Mouse (Mus musculus) ovary, adult 18-20 months (tissue): Measurements from ENCODE around the gene Ube4a.

ENCODE experiments used
- DNase-seq: peaks from one replicate; pipeline ENCODE4 v3.0.0; 2022; ENCODE audit warnings: low spot score, mixed read lengths

The Ube4a gene

DNA sequence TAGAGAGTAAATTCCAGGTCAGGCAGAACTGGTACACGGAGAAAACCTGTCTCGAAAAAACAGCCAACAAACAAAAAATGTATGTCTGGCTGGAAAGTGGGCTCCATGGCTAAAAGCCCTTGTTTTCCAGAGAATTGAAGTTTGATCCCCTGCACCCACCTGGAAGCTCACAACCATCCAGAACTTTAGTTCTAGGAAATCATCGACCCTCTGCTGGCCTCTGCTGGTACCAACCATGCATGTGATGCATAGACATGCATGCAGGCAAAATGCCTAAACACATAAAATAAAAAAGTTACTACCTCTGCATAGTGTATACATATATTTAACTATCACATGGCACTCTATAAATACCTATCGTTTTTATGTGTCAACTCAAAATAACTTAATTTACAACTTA, 65.0 kb downstream of the Ube4a start:
- no peak for DNase-seq

DNA sequence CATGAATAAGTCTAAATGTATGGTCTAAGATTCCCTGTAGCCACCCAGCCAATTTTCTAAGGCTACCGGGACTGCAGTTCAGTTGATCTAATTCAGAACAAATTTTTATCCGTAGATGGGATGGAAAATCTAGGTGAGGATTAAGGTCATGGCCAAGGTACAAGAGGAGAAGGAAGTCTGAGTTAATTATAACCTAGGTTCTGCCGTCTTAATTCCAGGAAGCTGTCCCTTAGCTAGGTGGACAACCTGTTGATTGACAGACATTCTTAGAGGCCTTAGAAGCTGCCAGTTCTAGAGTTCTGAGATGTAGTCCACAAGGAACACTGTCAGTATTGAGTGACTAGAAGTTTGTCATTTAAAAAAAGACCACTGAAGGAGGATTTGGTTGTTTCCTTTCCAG, 65.7 kb downstream of the Ube4a start:
- DNase-seq: no peak

DNA sequence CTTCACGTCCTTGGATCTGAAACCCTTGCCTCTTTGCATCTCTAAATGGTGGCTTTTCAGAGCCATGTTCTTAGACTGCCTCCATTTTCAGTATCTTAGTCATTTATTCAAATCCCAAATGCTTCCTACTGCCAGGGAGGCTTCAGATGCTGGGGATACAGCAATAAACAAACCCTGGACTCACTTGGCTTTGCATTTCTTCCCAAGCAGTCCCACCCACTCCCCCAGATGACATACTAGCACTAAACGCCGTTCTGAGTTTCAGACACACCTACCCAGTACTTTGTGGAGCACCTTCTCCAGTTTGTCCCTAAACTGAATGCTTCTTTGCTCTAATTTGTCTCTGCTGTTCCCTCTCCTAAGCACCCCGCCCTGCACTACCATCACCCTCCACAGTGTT, 68.4 kb downstream of the Ube4a start:
- DNase-seq: no peak

DNA sequence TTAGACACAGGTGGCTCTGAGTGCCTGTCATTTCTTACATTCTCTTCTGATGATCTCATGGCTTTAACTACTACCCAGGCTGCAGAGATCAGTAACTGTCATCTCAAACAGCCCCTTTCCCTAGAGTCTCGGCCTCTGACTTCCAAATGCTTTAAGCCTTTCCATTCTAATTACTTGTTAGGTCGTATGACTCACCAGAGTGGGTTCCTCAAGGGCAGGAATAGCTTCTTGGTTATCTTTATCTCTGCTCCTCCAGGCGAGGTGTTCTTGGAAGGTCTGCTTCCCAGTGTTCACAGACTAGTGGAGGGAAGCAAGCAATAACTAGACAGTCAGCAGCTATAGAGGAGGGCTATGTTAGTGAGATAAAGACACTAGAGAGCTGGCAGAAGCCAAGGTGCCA, 72.7 kb downstream of the Ube4a start:
- DNase-seq: no peak

DNA sequence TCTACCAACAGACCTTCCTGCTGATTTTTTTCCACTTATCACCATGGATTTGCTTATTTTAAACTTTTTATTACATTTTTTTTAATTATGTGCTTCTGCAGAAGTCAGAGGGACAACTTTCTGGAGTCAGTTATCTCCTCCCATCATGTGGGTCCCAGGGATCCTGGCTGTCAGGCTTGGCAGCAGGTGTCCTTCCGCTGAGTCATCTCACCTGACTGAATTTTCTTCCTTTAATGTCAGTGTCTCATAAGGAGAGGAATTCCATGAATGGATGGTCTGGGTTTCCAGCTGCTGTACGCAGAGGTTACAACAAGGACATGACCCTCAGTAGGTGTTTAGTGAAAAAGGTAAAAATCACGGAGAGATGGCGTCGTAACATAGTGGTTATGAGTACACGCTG, 74.2 kb downstream of the Ube4a start:
- DNase-seq: no peak

DNA sequence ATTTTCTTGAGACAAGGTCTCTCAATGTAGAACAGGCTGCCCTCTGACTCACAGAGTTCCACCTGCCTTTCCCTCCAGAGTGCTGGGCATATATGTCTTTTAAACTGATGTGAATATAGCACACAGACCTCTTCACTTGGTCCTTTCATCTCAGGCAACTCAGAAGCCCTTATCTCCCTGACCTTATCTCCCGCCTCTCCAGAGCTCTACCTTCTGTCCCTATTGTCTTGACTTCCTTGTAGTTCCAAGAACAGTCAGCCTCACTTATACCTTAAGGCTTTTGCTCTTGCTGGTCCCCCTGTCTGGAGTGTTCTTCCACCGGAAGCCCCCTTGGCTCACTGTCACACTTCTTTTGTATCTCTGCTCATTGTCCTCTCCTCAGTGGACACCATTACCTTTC, 75.3 kb downstream of the Ube4a start:
- DNase-seq: no peak

DNA sequence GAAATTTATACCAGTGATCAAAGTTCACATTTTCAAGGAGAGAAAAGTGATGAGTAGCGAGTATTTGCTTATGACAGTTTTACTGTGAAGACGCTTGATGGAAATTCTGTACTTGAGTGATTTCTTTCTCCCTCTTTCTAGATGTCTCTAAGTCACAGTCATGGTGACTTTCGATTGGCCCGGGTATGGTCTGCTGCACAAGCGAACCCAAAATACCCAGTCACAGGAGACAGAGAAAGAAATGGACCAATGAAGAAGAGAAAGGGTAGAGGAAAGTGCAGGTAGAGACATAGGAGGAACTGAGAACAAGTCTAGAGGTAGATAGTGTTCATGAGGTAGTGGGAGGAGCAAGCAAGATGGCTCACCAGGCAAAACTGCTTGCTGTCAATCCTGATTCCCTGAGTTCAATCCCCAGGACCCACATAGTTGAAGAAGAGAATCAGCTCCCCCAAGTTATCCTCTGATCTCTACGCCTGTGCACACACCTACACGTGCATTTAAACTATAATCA, 77.2 kb downstream of the Ube4a start:
- no peak for DNase-seq

DNA sequence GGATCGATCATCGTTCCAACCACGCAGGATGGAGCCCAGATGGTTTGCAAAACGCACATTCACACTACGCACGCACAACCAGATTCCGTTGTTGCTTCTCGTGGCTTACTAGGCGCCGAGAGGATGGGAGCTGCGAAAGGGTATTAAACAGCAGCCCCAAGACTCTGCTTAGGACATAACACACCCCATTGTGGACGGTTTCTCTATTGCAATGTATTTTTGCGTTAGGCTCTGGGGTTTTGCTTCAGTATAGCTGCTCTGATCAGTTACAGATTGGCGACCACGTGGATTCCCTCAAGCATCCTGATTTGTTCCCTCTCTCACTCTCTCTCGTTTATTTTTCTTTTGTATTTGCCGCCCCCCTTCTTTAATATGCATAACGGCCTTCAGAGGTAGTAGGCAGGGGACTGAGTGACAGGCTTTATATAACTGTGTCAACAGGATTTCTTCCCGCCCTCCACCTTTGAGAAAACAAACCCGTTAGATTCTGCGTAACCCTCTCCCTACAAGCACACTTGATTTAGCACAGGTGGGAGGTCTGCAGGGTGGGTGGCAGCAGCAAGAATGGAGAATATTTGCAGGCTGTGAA, 82.3 kb downstream of the Ube4a start:
- no peak for DNase-seq

DNA sequence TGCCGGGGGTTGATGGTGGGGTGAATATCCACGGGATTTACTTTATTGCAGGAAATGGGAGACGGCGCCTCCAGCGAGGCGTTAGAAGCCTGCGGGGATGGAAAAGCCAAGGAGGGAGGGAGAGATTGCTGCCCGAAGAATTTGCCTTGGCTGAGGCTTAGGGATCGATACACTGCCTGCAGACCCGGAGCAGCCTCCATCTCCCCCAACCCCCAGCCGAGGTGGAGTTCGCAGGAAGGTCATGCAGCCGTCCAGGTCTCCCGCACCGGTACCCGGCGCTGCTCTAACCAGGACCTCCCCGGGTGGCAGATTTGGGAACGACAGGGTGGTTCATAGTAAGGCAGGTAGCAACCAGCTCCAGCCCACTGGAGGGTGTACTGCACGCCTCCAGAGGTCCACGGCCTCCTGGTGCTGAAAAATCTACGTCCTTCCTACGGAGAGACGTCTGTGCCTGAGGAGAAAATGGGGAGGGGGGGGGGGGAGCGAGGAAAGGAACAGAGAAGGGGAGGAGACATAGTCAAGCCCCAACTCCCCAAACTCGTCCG, 82.9 kb downstream of the Ube4a start:
- DNase-seq: peak; percentile 20

DNA sequence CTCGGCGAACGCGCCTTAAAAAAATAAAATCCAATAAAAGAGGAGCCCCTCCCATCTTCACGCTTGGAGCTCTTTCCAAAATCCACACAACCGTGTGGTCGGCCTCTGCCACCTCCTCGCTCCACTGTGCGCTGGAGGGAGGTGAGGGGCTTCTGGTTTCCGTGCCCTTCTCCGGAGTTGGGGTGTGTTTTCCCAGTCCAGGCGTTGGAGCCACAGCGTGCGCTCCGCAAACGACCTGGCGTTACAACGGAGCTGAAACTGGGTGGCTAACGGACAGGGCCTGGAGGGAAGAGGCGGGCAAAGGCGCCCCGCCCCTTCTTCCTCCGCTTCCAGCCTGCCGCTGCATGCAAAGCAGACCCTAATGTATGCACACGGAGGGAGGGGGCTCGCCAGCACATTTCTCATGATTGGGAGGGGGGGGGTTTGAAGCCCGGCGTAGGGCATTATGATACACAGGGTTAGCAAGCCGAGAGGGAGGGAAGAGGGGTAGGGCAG, 83.4 kb downstream of the Ube4a start:
- DNase-seq: peak; percentile 70

DNA sequence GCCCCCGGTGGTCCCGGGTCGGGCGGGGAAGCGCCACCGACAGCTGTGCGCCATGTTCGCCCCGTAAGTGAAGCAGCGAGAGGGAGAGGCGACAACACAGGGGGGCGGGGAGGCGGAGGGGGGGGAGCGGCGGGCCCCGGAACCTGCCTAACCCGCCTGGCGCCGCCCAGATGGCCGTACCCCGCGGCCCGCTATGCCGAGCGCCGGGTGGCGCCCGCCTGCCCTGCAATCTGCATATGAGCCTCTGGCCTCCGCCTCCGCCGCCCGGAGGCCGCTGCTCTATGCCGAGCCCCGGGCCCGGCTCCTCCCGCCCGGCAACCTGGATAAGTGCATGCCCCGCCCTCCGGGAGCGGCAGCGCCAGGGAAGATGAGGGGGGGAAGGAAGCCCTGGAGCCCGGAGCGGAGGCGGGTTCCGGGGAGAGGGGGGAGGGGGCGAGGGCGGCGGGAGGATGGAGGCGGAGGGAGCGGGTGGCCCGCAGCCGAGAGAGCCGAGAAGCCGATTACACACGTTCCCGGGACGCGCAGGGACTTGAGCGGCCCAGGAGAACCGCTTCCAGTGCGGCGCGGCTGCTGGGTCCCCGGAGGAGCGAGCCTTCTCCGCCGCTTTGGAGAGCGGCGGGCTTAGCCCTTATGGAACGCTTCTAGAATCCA, 84.1 kb downstream of the Ube4a start, which contains the start of gene Kmt2a:
Gene Kmt2a, minus strand, starts transcription at position 76 of the 651 bp plus-strand sequence.
- DNase-seq: peak; percentile 96

DNA sequence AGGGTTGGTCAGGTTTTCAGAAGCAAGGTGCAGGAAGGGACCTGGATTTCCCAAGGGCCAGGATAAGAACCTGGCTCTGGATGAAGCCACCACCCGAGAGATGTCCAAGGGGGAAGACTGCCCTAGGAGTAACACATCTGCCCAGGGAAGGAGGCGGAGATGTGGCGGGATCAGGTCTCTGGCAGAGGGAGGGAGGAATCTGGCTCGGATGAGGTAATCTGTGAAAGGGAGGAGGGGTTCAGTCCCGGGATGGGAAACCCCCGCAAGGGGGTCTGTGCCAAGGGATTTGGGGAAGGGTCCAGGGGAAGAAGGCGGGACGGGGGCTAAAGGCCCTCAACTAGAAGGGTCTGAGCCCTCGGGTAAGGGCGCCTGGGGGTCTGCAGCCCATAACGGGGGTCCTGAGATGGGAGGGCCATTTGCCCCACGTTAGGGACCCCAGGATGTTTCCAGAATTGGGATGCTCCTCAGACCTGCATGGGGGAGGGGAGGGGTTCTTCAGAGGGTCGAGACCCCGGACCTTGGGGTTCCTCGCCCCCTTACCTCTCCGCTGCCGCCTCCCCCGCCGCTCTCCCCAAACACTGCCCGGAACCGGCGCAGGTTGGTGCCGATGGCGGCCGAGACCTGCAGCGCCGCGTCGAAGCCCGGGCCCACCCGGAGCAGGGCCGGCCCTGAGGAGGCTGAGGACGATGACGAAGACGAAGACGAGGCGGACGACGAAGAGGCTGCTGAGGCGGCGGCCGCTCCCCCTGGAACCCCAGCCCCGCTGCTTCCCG, 84.9 kb downstream of the Ube4a start:
- DNase-seq: peak; percentile 13

DNA sequence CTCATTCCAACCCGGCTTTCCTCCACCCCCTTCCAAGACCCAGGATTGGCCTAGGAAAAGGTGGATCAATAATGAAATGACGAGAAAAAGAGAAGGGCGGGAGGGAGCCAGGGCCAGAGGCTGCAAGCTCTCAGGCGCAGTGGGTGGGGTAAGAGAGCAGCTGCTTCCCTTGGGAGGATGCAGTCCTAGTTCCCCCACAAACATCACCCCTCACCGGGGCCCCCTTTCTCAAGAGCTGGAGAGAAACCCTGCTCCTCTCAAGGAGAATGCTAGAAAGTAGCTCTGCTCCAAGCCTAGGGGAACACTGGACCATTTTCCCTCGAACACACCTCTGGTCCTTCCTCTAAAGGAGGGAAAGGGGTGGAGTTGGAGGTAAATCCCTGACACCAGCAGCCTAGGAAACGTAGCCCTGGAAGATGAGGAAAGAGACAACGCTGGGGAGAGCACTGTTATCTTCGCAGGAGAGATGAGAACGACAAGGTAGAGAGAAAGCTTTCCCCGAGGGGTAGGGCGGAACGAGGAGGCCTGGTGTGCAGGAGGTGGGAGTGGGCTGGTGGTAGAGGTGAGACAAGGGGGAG, 85.6 kb downstream of the Ube4a start:
- no peak for DNase-seq

DNA sequence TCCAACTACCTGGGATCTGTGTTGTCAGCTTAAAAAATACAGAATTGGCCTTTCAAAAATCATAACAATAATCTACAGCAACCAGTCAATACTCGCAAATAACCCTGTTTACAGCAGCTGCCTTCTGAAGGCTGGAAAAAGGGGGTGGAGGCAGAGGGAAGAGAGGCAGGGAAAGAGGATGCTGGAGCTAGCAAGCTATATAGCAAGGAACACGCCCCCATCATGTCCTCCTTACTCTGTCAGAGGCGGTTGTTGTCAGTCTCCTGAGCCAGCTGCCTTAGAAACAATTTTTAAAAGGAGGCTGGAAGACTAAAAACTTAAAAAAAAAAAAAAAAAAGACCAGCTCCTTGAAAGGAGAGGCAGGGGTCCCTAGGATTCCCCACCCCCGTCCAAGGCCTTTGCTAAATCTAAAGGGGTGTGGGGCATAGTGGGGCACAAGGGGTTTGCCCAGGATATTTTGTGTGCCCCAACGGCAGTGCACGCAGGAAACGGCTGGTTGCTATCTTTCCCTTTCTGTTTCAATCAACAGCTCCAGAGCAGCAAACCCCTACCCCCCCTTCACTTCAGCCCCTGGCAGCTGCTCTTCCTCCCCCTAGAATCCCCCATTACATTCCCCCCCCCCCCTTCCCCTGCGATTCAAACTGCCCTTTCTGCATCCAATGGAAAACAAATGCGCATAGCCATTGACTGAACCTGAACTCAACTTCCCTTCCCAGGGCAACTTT, 86.5 kb downstream of the Ube4a start:
- no peak for DNase-seq

DNA sequence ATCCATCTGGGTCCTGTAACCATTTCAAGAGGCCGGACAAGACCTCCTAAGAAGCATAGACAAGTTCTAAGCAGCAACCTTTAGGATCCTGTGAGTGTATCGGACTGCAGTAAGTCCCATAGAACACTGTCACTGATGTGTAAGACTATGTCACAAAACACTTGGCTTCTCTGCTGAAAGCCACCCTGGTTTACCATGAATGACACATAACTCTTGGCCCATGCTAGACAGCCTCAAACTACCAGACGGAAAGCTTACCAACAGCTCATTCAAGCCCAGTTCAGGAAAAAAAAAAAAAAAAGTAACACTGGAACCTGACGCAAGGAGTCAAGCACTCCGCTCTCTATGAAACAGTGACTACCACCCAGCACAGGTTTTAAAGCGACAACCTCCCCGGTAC, 87.7 kb downstream of the Ube4a start:
- no peak for DNase-seq

DNA sequence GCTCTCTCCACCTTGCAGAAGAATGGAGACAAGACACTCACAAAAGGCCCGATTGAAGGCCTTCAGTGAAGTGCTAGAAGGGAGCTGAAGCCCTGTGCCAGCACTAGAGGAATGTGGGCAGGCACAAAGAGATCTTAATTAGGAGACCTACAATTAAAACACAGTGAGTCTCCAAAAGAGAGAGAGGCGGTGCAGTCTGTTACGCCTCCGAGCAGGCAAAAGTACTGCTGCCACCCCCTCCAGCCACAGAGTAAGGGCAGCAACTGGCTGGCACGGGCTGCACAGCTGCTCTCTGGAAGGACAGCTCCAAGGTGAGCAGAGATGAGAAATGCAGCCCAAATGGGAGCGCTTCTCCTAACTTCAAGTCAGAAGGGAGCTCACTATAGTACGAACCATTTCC, 89.9 kb downstream of the Ube4a start:
- peak; percentile 21 for DNase-seq

DNA sequence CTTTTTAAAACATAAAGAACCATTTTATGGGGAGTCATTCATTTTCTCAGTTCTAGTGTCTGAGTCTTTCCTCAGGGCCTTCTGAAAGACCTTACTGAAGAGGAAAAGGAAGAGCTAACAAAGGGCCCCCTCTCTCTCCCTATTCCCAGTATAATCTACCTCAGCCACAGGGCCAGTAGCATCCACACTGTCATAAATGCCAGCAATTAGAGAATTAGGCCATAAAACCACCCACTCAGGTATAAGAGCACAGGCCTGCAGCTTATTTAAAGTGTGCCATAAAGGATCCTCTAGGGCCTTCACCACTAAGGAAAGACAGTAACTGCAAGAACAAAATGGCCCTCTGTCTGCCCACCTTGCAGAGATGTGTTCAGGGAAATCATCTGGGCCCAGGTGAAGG, 91.2 kb downstream of the Ube4a start:
- no peak for DNase-seq

DNA sequence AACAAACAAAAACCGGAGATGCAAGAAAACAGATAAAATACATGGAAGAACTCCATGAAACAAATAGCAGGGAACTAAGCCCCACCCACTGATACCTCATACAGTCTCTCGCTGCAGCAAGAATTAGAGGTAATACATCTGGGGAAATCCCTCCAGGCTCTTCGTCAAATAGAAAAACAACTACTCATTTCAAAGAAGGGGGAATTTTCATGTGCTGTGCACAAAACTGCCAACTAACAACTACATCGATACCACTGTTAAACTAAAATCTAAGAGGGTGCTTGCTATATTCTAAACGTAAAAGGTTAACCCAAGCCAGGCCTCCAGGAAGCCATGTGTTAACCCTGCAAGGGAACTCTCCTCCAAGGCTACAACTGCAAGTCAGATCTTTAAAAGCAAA, 91.7 kb downstream of the Ube4a start:
- no peak for DNase-seq
